Mouse (Mus musculus) urinary bladder, adult 18-20 months (tissue): ENCODE results near the gene Ncoa3.
A peak's percentile ranks its signal among the peaks of the same experiment; 100 is the strongest.

ENCODE experiments used
- DNase-seq, 2 experiments: peaks; one replicate each; pipeline ENCODE4 v3.0.0; 2022; ENCODE audit warnings: low spot score in 2 of 2, mixed read lengths in 2 of 2

The Ncoa3 gene

GRCm38 (mm10) chr2:166035725-166036124 is 43.3 kb downstream of the Ncoa3 start:
- DNase-seq: peak; percentile 47 to 53

GRCm38 (mm10) chr2:166039681-166040080 is 47.2 kb downstream of the Ncoa3 start:
- no peak for DNase-seq

- no peak for DNase-seq
Observed at GRCm38 (mm10) chr2:166042542-166042941, 50.1 kb downstream of the Ncoa3 start.

- DNase-seq: no peak
Observed at GRCm38 (mm10) chr2:166045006-166045405, 52.6 kb downstream of the Ncoa3 start.

GRCm38 (mm10) chr2:166045549-166046501 is 53.4 kb downstream of the Ncoa3 start:
- no peak for DNase-seq

- DNase-seq: no peak
Observed at GRCm38 (mm10) chr2:166047931-166048330, 55.5 kb downstream of the Ncoa3 start.

GRCm38 (mm10) chr2:166048852-166049251 is 56.4 kb downstream of the Ncoa3 start:
- DNase-seq: no peak

GRCm38 (mm10) chr2:166051421-166051820 is 59.0 kb downstream of the Ncoa3 start:
- DNase-seq: no peak

GRCm38 (mm10) chr2:166051966-166052365 is 59.5 kb downstream of the Ncoa3 start:
- DNase-seq: no peak

GRCm38 (mm10) chr2:166054002-166054539 is 61.6 kb downstream of the Ncoa3 start:
- no peak for DNase-seq

- no peak for DNase-seq
Observed at GRCm38 (mm10) chr2:166059684-166060423, 67.4 kb downstream of the Ncoa3 start.

GRCm38 (mm10) chr2:166062008-166062407 is 69.6 kb downstream of the Ncoa3 start:
- DNase-seq: no peak

GRCm38 (mm10) chr2:166062431-166062830 is 70.0 kb downstream of the Ncoa3 start:
- no peak for DNase-seq

- no peak for DNase-seq
Observed at GRCm38 (mm10) chr2:166066434-166066833, 74.0 kb downstream of the Ncoa3 start.

GRCm38 (mm10) chr2:166068261-166068660 is 75.8 kb downstream of the Ncoa3 start:
- no peak for DNase-seq

- no peak for DNase-seq
Observed at GRCm38 (mm10) chr2:166069164-166069563, 76.7 kb downstream of the Ncoa3 start.

- no peak for DNase-seq
Observed at GRCm38 (mm10) chr2:166069738-166070137, 77.3 kb downstream of the Ncoa3 start.

GRCm38 (mm10) chr2:166071481-166071880 is 79.0 kb downstream of the Ncoa3 start:
- no peak for DNase-seq

GRCm38 (mm10) chr2:166071889-166072288 is 79.5 kb downstream of the Ncoa3 start:
- DNase-seq: no peak

- DNase-seq: peak in 1 of 2 experiments; percentile 37
Observed at GRCm38 (mm10) chr2:166073082-166073481, 80.6 kb downstream of the Ncoa3 start.

GRCm38 (mm10) chr2:166074322-166074721 is 81.9 kb downstream of the Ncoa3 start:
- no peak for DNase-seq

GRCm38 (mm10) chr2:166077371-166077770 is 84.9 kb downstream of the Ncoa3 start:
- no peak for DNase-seq
